Mouse (Mus musculus): ENCODE measurements around the gene Hmg20a. TPM values are rescaled to one million over a fixed set of nuclear protein-coding genes. Genes with fewer than 3 reads are reported as not detected.

Gene Hmg20a
- polyA plus RNA-seq, 1 experiment from 2014 or later: 12.9 TPM

- H3K36me3 ChIP-seq (ENCODE audit: control insufficient read depth, insufficient read depth): no peaks in the 10 kb centered on the region
- H3K27me3 ChIP-seq (replicated peaks; ENCODE audit: control insufficient read depth, insufficient read depth, low read length): no peaks in the 10 kb centered on the region
- H3K4me1 ChIP-seq (replicated peaks; ENCODE audit: control insufficient read depth, insufficient read depth, low read length): peaks cover 12% of the 10 kb centered on the region; the same call in 1 of the 2 replicates
- no peak for ATAC-seq
- H3K4me2 ChIP-seq (replicated peaks; ENCODE audit: low read depth): no peak overlapping the region
- 63% methylated on average over 5 of the region's 5 CpGs for WGBS
- no peak overlapping the region for H3K4me3 ChIP-seq (ENCODE audit: low read depth, low read length)
- no peak overlapping the region for H3K9ac ChIP-seq (ENCODE audit: low read depth, low read length)
- H3K9me3 ChIP-seq (ENCODE audit: control insufficient read depth): no peaks in the 10 kb centered on the region
- no peak for TF ChIP-seq CTCF (IDR thresholded peaks at IDR 0.05; ENCODE audit: low read depth)
- H3K27ac ChIP-seq (ENCODE audit: low read depth, low read length): no peak overlapping the region
Measured at GRCm38 (mm10) chr9:56460987-56461386, 42.6 kb downstream of the Hmg20a start.

GRCm38 (mm10) chr9:56462606-56463005 is 44.2 kb downstream of the Hmg20a start:
- H3K36me3 ChIP-seq (ENCODE audit: control insufficient read depth, insufficient read depth): peaks cover 1% of the 10 kb centered on the region; the same call in 1 of the 2 replicates
- no peak for TF ChIP-seq CTCF (IDR thresholded peaks at IDR 0.05; ENCODE audit: low read depth)
- 88% methylated on average over 1 of the region's 1 CpGs for WGBS
- no peak for ATAC-seq
- no peak overlapping the region for H3K27ac ChIP-seq (ENCODE audit: low read depth, low read length)
- H3K9me3 ChIP-seq (ENCODE audit: control insufficient read depth): no peaks in the 10 kb centered on the region
- H3K4me1 ChIP-seq (replicated peaks; ENCODE audit: control insufficient read depth, insufficient read depth, low read length): peaks cover 12% of the 10 kb centered on the region; the same call in 1 of the 2 replicates
- H3K4me3 ChIP-seq (ENCODE audit: low read depth, low read length): no peak overlapping the region
- no peaks in the 10 kb centered on the region for H3K27me3 ChIP-seq (replicated peaks; ENCODE audit: control insufficient read depth, insufficient read depth, low read length)
- H3K4me2 ChIP-seq (replicated peaks; ENCODE audit: low read depth): no peak overlapping the region
- H3K9ac ChIP-seq (ENCODE audit: low read depth, low read length): no peak overlapping the region

DNA sequence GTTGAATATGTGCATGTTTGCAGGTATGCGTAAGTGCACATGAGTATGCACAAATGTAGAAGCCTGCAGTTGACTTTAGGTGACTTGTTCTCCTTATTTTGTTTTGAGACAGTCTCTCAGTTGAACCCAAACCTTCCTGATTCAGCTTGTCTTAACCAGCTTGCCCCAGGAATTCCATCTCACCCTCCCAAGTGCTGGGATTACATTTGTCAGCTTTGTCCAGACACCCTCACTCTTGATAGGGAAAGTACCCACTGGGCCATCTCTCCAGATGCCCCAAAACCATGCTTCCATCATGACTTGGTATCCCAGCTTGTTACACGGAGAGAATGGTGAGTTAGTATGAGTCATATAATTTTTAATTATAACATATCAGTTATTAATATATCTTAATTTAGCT is 44.6 kb downstream of the Hmg20a start:
- WGBS: 86% methylated on average over 2 of the region's 2 CpGs
- H3K4me1 ChIP-seq (replicated peaks; ENCODE audit: control insufficient read depth, insufficient read depth, low read length): peaks cover 12% of the 10 kb centered on the region; the same call in 1 of the 2 replicates
- TF ChIP-seq CTCF (IDR thresholded peaks at IDR 0.05; ENCODE audit: low read depth): no peak
- no peak overlapping the region for H3K9ac ChIP-seq (ENCODE audit: low read depth, low read length)
- no peaks in the 10 kb centered on the region for H3K27me3 ChIP-seq (replicated peaks; ENCODE audit: control insufficient read depth, insufficient read depth, low read length)
- no peak overlapping the region for H3K4me3 ChIP-seq (ENCODE audit: low read depth, low read length)
- H3K4me2 ChIP-seq (replicated peaks; ENCODE audit: low read depth): no peak overlapping the region
- no peaks in the 10 kb centered on the region for H3K9me3 ChIP-seq (ENCODE audit: control insufficient read depth)
- peaks cover 6% of the 10 kb centered on the region; the same call in 1 of the 2 replicates for H3K36me3 ChIP-seq (ENCODE audit: control insufficient read depth, insufficient read depth)
- ATAC-seq: no peak
- peak overlapping the region; percentile 17; the same call in 1 of the 2 replicates for H3K27ac ChIP-seq (ENCODE audit: low read depth, low read length)

DNA sequence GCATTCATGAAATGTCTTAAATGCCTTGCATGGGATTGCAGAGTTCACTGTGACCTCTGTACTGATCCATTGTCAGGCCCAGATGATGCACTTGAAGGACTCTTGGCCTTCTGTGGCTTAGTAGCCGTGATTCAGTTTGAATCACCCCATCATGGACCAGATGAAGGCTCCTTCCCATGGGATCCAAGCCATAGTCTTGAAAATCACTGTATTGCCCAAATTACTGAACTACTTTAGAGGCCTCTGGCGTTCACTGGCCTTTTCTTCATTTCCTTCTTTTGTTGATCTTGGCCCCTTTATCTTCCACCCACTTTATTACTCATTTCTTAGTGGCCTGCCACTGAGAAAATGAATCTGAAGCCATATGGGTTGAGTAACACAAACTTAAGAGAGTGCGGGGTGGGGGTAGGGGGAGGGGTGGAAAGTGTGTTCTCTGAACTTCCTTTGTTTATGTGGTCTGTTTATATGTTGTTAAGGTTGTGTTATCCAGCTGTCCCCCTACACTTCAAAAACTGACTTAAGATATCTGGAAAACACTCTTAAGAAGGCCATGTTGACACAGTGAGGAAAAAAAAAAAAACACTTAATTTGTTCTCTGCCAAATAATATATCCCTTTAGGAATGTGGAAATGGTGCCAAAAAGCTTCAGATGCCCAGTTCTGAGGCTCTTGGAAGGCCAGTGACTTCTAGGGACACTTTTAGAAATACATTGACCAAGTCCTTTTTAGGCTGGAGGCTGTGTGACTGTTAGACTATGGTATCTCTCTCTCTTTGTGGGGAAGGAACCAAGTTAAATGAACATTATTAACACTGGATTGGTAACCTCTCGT is 45.5 kb downstream of the Hmg20a start:
- no peak overlapping the region for H3K4me2 ChIP-seq (replicated peaks; ENCODE audit: low read depth)
- WGBS: 31% methylated on average over 4 of the region's 4 CpGs
- H3K27me3 ChIP-seq (replicated peaks; ENCODE audit: control insufficient read depth, insufficient read depth, low read length): no peaks in the 10 kb centered on the region
- H3K36me3 ChIP-seq (ENCODE audit: control insufficient read depth, insufficient read depth): peaks cover 7% of the 10 kb centered on the region; the same call in 1 of the 2 replicates
- TF ChIP-seq CTCF (IDR thresholded peaks at IDR 0.05; ENCODE audit: low read depth): no peak
- no peak overlapping the region for H3K4me3 ChIP-seq (ENCODE audit: low read depth, low read length)
- H3K27ac ChIP-seq (ENCODE audit: low read depth, low read length): peak overlapping the region; percentile 17; the same call in 1 of the 2 replicates
- H3K9ac ChIP-seq (ENCODE audit: low read depth, low read length): no peak overlapping the region
- ATAC-seq: no peak
- peaks cover 12% of the 10 kb centered on the region; the same call in 1 of the 2 replicates for H3K4me1 ChIP-seq (replicated peaks; ENCODE audit: control insufficient read depth, insufficient read depth, low read length)
- no peaks in the 10 kb centered on the region for H3K9me3 ChIP-seq (ENCODE audit: control insufficient read depth)

DNA sequence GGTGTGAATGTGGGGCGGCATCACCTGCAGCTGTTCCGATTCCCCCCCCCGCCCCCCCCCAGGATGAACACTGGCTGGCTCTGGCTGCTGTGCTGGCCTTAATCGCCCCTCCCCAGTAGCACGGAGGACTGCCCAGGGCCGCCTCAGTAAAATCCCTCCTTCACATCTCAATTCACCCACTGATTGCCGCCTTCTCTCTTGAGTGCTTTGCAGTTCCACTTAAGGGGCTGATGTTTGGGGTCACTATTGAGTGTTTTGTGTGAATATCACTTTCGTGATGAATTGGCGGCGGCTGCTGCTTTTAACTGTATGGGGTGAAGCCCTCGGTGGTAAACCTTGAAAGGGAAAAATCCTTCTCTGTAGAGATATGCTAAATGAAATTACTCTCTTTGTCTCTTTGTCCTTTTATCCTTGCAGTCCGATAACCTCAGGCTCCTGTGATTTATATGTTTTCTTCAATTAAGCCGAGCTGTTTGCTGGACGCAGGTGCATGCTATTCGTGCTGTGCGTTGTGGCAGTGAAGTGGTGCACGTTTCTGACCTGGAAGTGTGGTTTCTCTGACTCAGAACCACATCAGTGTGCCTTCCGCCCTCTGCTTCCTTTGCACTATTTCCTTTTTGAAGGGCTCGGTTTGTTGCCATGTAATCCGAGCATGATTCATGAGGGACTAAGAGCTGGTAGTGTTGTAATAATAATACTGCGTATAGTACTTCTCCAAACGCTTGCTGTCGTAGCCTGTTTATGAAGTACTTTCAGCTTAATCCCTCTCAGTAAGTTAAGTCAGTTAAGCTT is 46.6 kb downstream of the Hmg20a start:
- no peaks in the 10 kb centered on the region for H3K9me3 ChIP-seq (ENCODE audit: control insufficient read depth)
- H3K4me3 ChIP-seq (ENCODE audit: low read depth, low read length): no peak overlapping the region
- no peak overlapping the region for H3K27ac ChIP-seq (ENCODE audit: low read depth, low read length)
- ATAC-seq: 0 out of 2 replicates have a peak, but pooled peaks have one; percentile 22
- H3K27me3 ChIP-seq (replicated peaks; ENCODE audit: control insufficient read depth, insufficient read depth, low read length): no peaks in the 10 kb centered on the region
- no peak for TF ChIP-seq CTCF (IDR thresholded peaks at IDR 0.05; ENCODE audit: low read depth)
- no peak overlapping the region for H3K4me2 ChIP-seq (replicated peaks; ENCODE audit: low read depth)
- H3K36me3 ChIP-seq (ENCODE audit: control insufficient read depth, insufficient read depth): peaks cover 15% of the 10 kb centered on the region; the same call in 1 of the 2 replicates
- H3K9ac ChIP-seq (ENCODE audit: low read depth, low read length): no peak overlapping the region
- H3K4me1 ChIP-seq (replicated peaks; ENCODE audit: control insufficient read depth, insufficient read depth, low read length): peaks cover 12% of the 10 kb centered on the region; the same call in 1 of the 2 replicates
- 52% methylated on average over 23 of the region's 23 CpGs for WGBS

GRCm38 (mm10) chr9:56466251-56466650 is 47.8 kb downstream of the Hmg20a start:
- no peak for ATAC-seq
- H3K9me3 ChIP-seq (ENCODE audit: control insufficient read depth): no peaks in the 10 kb centered on the region
- H3K4me3 ChIP-seq (ENCODE audit: low read depth, low read length): no peak overlapping the region
- H3K4me1 ChIP-seq (replicated peaks; ENCODE audit: control insufficient read depth, insufficient read depth, low read length): peaks cover 12% of the 10 kb centered on the region; the same call in 1 of the 2 replicates
- peaks cover 15% of the 10 kb centered on the region; the same call in 1 of the 2 replicates for H3K36me3 ChIP-seq (ENCODE audit: control insufficient read depth, insufficient read depth)
- no peak overlapping the region for H3K4me2 ChIP-seq (replicated peaks; ENCODE audit: low read depth)
- TF ChIP-seq CTCF (IDR thresholded peaks at IDR 0.05; ENCODE audit: low read depth): no peak
- 90% methylated on average over 4 of the region's 4 CpGs for WGBS
- H3K27me3 ChIP-seq (replicated peaks; ENCODE audit: control insufficient read depth, insufficient read depth, low read length): no peaks in the 10 kb centered on the region
- H3K27ac ChIP-seq (ENCODE audit: low read depth, low read length): no peak overlapping the region
- no peak overlapping the region for H3K9ac ChIP-seq (ENCODE audit: low read depth, low read length)
